Mouse (Mus musculus): ENCODE data around the gene Fgl2.

Fgl2 gene

DNA sequence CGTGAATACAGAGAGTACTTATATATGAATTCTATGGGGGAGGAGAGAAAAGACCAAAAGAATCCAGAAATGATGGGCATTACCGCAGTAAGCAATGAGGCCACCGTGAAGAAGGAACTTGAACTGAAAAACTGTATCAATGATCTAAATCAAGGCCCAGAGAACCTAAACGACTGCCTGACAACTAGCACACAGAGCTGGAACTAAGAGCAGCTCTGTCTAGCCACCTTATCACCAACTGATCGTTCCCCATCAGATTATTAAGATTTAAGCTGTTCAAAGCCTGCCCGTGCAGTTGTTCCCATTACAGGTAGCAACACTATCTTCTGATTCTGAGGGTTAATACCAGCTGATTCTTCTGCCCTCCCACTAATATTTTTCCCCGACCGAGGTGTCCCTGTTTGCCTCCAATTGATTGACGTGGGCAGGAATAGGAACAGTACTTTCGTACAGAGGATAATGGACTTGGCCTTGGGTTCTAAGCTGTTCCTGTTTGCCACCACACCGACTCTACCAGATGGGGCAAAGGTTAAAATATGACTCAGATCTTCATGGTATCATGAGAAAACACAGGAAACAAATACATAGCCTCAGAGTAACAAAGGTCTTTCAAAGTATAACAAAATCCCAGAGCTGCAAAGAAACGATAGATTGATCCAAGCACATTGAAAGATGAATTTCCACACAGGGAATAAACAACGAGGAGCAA lies 12.0 kb downstream of the Fgl2 start:
- DNase-seq (ENCODE audit: low spot score): no peak

DNA sequence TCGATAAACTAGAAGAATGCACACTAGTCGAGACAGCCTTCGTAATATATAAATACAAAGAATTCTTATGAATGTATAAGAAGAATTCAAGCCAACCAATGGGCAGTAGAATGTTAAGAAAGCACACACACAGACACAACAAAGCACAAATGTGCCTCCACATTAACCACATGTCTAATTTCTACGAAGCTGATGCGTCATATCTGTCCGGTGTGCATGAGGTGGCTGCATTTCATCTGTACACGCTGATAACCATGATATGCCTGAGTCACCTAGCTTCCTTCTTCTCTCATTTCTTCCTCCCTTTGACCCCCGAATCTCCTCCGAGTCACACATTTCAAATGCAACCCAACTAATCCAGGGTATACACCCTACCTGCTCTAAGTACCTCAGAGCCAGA lies 12.5 kb downstream of the Fgl2 start:
- no peak for DNase-seq (ENCODE audit: low spot score)

DNA sequence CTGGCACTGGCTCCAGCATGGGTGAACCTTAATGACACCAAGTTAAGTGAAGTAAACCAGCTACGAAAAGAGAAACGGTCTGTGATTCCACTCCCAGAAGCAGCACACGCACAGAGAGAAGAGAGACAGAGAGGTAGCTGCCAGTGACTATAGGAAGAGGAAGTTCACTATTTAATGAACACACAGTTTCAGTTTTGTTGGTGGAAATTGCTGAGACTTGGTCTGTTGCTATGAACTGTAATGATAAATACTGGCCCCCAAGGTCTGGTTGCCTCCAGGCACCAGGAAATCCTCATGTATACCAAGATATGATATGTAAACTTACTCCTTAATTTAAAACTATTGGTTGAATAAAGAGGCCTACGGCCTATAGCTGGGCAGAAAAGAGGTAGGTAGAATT lies 14.0 kb downstream of the Fgl2 start:
- no peak for DNase-seq (ENCODE audit: low spot score)

DNA sequence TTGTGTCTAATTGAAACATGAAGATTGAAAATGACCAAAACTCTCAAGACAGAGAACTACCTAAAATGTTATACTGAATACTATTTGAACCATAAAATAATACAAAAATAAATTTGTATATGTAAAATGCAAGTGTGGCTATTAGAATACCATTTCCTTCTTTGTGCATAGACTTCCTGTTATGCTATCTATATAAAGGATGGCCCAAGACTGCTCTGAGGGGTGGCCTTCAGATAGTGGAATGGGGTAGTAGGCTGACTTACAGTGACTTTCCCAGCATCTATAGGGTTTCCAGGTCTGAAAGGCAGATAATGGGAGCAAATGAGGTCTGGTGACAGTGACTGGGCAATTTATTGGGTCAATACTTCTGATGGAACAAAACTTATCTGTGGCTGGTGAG lies 14.9 kb downstream of the Fgl2 start:
- no peak for DNase-seq (ENCODE audit: low spot score)

DNA sequence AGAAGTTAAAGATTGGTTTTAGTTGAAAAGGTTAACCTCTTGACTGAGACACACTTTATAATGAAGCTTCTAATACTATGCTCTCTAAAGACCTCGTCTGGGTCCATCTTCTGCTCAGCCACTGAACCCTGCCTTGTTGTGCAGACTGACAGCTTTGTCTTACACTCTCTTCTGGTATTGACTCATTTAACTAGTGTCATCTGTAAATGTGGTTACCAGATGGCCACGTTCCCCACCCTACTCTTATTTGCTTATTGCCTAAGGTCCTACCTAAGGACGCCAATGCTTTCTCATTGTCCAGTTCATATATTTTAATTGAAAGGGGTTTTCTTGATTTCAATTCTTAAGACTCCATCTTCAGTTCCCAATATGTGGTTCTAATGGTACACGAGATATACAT lies 16.4 kb downstream of the Fgl2 start:
- DNase-seq (ENCODE audit: low spot score): no peak

DNA sequence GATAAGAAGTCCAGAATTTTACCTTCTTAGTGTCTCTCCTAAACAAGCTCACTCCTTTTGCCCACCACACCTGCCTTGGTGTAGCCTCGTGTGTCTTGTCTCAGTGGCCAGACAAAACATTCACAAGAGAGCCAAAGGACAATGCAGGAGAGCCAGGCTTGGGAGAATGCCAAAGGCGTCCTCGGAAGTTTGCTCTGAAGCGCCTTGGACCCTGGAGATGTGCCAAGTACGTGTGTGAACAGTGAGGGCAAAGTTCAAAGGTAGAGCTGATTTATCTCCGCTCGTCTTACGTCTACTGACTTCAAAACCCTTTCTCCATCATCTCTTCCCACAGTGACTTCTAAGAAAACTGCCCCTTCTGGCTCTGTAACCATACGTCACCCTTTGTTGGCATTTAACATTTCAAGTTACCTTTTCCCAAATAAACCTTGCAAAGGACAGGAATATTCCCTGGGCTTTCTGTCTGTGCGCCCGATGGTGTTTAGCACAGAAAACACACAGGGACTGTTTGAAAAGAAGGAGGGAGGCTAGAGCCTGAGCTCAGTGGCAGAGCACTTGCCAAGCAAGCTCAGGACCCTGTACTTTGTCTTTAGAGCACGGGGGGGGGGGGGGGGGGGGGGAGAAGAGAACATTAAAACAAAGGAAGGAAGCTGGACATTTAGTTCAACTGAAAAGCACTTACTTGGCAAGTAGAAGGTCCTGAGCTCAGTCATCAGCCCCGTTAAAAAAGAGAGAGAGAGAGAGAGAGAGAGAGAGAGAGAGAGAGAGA lies 19.4 kb downstream of the Fgl2 start:
- no peak for DNase-seq (ENCODE audit: low spot score)

DNA sequence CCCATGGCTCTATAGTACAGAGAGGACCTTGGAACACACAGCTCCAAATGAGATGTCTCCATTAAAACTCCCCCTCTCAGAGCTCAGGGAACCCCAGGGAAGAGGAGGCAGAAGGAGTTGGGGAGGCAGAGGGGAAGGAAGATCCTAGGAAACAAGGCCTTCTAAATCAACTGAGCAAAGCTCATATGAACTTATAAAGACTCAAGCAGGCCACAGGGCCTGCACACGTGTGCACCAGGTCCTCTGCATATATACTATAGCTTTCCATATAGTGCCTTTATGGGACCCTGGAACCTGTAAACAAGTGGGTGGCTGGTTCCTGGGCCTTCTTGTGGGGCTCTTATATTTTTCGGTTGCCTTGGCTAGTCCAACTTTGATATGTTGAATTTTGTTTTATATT lies 22.1 kb downstream of the Fgl2 start:
- DNase-seq (ENCODE audit: low spot score): no peak

DNA sequence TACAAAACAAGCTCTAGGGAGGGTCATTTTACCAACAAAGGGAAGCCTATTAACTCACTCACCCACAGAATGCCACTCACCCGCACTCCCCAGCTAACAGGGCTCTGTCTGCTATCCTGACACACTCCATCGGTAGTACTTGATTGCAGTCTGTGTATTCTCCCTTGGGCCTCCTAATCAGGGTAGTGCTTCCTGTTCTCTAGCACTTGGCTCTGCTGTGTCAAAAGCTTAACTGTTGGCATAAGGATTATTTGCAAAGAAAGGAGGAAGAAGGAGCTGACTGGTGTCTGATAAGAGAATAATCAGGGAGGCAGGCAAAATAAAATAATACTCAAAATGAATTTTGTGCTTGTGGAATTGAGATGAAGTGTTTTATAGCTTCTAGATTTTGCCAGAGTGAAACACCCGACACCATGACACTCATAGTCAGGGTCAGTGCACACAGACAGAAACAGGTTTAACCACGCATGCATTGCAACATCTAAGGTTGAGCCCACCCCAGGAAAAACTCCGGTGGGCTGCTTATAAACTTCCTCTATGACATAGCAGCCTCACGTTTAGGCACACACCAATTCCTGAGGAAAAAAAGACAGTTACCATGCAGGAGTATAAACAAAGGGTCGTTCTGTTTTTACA lies 22.9 kb downstream of the Fgl2 start:
- DNase-seq (ENCODE audit: low spot score): no peak

DNA sequence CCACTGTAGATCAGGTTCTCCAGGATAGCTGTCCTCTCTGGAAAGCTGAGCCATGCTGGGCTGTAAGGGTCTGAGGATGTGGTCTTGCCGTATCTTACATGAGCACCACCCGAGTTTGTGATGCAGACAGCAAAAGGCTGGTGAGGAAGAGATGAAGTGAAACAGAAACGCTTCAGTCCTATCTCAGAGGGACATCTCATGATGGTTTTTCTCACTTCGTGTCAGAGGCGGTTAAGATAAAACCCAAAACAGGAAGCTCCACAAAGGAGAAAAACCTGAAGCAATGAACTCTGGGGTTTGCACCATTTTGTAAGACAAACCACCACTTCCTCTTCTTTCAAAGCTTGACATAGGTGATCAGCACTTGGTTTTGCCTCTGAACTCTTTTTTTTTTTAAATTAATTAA lies 38.8 kb downstream of the Fgl2 start:
- no peak for DNase-seq (ENCODE audit: low spot score)

DNA sequence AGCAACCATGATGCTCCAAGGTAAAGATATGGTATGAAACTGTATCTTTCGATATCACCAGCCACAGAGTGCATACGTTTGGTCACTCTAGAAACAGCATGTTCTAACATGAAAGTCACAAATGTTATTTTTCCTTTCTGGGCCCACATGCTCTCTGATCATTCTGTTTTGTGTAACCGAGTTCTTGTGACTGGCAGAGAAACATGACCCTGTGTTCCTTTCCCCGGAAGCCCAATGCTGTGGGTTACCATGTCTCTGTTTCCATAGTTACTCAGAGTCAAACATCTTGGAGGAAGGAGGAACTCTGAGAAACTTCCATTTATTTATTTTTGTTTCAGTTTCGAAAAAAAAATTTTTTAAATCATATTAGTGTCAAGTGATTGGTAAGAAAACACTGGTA lies 39.6 kb downstream of the Fgl2 start:
- DNase-seq (ENCODE audit: low spot score): no peak

DNA sequence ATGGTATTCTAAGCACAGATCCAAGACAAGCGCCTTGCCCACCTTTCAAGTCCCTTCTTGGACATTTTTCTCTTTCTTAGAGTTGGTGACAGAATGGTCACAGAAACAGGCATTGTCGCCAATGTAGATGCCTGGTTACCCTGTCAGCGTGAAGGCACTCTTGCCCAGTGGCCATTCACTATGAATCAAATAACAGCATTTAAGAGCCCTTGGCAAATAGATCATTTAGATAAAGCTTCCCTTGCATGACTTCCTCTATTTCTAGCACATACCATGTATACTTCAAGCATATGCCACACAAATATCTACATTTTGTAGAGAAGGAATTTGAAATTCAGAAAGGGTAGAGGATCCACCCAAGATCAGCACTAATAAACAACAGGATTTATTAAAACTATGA lies 40.9 kb downstream of the Fgl2 start:
- DNase-seq (ENCODE audit: low spot score): no peak

DNA sequence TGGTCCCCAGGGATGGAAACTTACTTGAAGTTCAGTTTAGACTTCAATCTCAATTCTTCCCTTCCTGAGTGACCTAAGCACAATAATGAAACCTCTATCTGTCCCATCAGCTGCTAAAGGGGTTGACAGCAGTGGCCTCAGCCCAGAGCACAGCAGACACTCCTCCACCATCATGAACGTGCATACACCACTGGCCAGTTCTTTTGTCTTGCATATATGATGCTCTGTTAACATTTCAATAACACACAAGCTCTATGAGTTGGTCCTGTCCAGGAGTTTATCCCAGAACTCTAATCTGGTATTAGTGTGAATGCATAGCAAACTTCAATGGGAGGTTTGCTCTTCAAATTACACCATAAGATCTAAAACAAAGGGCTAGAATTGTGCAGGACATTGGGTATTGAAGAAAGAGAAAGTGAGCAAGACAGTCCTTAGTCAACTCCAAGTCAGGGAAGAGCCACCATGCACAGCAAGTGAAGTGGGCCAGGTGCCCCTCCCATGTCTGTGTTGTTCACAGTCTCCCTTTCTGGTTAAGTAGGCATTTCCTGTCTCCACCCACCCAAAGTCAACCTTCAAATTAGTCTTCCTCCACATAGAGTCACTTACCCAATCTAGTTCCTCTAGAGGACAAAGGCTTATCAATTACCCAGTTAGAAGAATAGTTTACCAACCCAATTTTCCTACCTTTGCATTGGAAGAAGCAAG lies 41.8 kb downstream of the Fgl2 start:
- no peak for DNase-seq (ENCODE audit: low spot score)

DNA sequence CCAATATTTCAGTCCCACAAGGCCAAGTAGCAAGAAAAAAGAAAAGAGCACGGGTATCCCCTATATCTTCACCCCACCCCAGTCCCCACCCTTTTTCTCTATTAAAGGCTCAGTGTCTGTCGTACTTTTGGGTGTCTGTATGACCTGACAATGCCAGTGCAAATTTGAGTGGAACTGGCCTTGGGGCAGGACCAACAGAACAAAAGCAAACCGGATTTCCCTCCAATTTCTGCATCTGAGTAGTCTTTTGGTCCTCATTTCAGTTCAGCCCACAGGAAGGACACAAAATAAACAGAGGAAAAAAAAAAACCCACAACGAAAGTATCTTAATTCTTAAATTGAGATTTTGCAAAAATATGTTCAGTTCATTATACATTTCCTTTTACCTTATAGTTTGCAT lies 46.2 kb downstream of the Fgl2 start:
- DNase-seq (ENCODE audit: low spot score): no peak

DNA sequence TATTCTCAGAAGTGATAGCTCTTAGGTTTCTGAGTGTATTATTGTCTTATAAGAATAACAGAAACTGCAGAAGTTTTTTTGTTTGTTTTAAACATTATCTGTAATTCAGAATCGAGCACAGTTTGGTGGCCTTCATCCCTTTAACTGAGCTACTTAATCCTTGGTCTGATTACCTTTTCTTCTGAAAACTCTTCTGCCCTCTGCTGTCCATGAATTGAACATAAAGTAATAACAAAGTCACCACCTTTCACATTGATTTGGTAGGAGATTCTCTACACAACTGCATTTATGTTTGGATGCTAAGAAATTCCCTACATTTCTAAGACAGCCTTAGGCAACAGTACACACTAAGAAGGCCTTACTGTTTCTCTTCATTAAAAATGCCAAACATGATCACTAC lies 48.2 kb downstream of the Fgl2 start:
- no peak for DNase-seq (ENCODE audit: low spot score)

DNA sequence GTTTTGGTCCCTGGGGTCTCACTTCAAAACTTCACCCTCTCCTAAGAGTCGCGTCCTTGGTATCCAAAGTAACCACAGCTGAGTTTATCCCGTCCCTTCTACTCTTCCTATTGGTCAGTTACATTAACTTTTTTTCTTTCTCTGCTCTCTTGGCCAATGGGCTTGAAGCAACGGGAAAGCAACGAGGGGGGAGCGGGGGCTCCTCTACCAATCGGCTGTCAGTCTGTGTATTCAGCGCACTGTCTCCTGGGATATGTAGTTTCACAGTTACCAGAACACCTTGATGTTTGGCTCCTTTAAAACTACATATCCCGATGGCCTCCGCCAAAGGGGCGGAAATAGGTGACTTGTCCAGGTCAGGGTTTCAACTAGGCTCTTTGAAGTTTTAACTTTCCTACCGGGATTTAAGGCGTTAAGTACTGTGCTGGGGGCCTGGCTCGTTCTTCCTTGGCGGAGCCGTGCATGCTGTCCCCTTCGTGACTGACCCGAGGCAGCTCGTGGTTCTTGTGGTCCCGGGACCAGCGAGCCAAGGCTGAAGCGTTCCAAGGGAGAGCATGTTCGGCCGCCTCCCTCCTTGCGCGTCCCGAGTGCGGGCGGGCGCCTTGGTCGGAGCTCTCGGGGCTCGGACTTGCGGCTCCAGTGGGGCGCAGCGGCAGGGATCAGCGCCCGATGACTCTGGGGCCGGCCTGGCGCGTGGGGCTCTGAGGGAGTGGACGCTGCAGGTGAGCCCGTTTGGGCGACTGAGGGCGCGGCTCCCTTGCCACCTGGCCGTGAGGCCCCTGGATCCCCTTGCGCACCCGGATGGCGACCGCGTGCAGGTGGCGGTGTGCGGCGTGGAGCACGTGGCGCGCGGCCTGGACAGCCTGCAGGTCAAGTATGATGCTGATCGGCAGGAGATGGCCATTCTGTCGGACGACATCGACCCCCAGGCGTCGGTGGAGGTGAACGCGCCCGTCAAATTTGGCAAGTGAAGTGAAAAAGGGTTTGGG lies 52.5 kb downstream of the Fgl2 start, which contains the start of the genes Ccdc146 and Fam185a:
Gene Ccdc146 (minus strand): TSS at position 64 of the 989 bp plus-strand sequence.
Gene Fam185a (plus strand): TSS at position 345 of the 989 bp plus-strand sequence.
- peak; percentile 63 for DNase-seq (ENCODE audit: low spot score)

DNA sequence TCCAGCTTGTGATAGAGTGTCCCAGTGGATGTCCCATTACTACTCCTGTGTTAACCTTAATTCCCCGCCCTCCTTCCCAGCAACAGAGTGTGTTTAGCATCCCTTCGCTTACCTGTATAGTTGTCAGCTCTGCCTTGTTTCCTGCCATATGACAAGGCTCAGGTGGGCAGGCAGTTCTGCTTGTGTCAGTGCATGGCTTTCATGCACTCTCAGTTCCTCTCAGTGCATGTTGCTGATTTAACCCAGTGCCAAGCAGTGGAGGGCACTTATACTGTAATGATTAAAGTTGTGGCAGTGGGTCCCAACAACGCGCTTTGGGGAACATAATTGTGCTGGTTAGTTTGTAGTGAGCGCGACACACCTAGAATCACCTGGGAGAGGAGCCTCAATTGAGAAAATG lies 54.2 kb downstream of the Fgl2 start:
- no peak for DNase-seq (ENCODE audit: low spot score)
